Mouse (Mus musculus): ENCODE measurements at regions not wholly inside any gene's neighbourhood (a gene's known extent, or its start where the extent isn't known, plus 50 kb on each side); places are given as distances from the start of the nearest gene placed in this dataset.

DNA sequence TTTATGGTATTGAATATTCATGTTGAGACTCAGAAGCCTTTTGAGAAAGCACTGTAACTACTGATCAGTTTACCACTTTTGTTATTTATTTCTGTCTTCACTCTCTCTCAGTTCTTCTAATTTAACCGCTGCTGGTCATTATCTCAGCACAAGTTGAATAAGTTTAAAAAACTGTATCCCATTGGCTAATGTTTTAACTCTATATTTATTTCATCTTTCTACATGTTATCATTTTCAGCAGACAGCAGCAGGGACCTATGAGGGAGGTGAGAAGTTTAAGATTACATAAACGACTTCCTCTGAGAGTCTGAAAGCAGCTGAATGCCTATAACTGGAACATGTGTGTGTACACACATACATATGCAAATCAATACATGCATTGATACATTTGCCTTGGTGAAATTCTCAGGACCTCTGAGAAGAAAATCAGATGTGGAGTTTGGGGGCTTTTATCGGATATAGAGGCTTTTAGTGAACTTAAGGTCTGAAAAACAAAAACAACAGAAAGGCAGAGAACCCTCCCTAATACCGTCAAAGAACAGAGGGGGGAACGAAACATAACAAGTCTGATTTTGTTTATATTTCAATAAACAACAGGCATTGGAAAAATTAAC lies 72.5 kb upstream of the Jade1 start:
- TF ChIP-seq POLR2A (IDR thresholded peaks at IDR 0.05; ENCODE audit: borderline replicate concordance, extremely low read depth, low read depth, low read length) (no peak), CTCF (IDR thresholded peaks at IDR 0.05; ENCODE audit: insufficient read depth, low read length) (no peak)
- DNase-seq, result no peak
- Histone ChIP-seq H3K4me3 (replicated peaks; ENCODE audit: extremely low read depth, low read depth, low read length) (no peak overlapping the region), H3K4me1 (ENCODE audit: control insufficient read depth, insufficient read depth, low read length) (no peaks in the 10 kb centered on the region; the same call in 1 of the 2 replicates)
- WGBS, result 42% methylated on average over 5 of the region's 5 CpGs

DNA sequence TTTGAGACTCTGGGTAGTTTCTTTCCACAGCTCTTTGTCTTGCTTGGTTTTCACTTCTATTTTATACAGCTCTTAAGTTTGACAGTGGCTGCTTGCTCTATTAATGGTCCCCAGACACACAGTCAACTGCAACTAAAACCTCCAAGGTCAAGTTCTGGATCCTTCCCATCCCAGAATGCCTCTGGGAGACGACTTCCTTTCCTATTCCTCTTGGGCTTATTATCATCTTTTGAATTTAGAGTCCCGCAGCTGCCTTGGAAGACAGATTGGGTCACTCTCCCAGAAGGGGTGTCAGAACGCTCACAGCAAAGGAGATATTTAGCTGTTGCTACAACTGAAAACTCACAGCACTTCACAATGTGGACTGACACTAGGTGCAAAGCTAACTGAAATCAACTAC lies 75.3 kb upstream of the Jade1 start:
- no peaks in the 10 kb centered on the region; the same call in 1 of the 2 replicates for H3K4me1 ChIP-seq (ENCODE audit: control insufficient read depth, insufficient read depth, low read length)
- DNase-seq, result no peak
- 65% methylated on average over 3 of the region's 3 CpGs for WGBS
- H3K4me3 ChIP-seq (replicated peaks; ENCODE audit: extremely low read depth, low read depth, low read length), result no peak overlapping the region
- TF ChIP-seq POLR2A (IDR thresholded peaks at IDR 0.05; ENCODE audit: borderline replicate concordance, extremely low read depth, low read depth, low read length), result no peak
- no peak for TF ChIP-seq CTCF (IDR thresholded peaks at IDR 0.05; ENCODE audit: insufficient read depth, low read length)

DNA sequence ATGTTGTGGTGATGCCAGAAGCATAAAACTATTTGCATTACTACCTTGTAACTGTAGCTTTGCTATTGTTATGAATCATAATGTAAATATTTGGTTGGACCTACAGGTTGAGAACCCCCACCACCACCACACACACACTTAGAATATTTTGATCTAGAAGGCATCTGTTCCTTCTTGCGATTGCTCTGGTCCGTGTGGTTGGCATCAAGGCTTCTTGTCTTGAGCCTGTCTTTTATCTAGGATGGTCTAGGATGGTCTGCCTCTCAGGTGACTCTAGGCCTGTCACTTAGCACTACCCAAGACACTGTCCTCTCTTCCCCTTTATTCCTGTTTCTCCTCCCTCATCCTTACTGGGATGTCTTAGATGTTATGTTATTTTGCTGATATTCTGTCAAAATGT lies 76.6 kb upstream of the Jade1 start:
- no peaks in the 10 kb centered on the region; the same call in 1 of the 2 replicates for H3K4me1 ChIP-seq (ENCODE audit: control insufficient read depth, insufficient read depth, low read length)
- H3K4me3 ChIP-seq (replicated peaks; ENCODE audit: extremely low read depth, low read depth, low read length), result no peak overlapping the region
- DNase-seq, result no peak
- no peak for TF ChIP-seq POLR2A (IDR thresholded peaks at IDR 0.05; ENCODE audit: borderline replicate concordance, extremely low read depth, low read depth, low read length)
- TF ChIP-seq CTCF (IDR thresholded peaks at IDR 0.05; ENCODE audit: insufficient read depth, low read length), result no peak
- WGBS, result 72% methylated on average over 2 of the region's 2 CpGs

DNA sequence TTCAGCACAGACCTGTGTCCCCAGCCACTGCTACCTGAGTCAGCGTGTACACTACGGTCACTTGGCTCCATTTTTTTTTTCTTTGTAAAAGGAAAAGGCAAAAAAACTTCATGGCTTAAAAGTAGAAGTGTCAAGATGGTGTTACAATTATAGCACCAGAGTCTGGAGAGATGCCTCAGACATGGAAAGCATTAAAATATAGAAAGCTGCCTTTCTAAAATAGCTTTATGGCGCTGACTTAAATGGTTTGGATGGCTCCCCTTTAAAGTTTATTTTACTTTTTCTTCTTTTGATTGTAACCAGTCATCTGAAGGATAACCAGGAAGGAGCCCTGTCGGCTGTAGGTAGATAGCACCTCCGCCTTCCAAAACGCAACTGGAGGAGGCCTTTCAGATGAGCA lies 79.0 kb upstream of the Jade1 start:
- 93% methylated on average over 6 of the region's 6 CpGs for WGBS
- DNase-seq, result no peak
- no peak for TF ChIP-seq POLR2A (IDR thresholded peaks at IDR 0.05; ENCODE audit: borderline replicate concordance, extremely low read depth, low read depth, low read length)
- no peak for TF ChIP-seq CTCF (IDR thresholded peaks at IDR 0.05; ENCODE audit: insufficient read depth, low read length)
- no peak overlapping the region for H3K4me3 ChIP-seq (replicated peaks; ENCODE audit: extremely low read depth, low read depth, low read length)
- no peaks in the 10 kb centered on the region for H3K4me1 ChIP-seq (ENCODE audit: control insufficient read depth, insufficient read depth, low read length)

DNA sequence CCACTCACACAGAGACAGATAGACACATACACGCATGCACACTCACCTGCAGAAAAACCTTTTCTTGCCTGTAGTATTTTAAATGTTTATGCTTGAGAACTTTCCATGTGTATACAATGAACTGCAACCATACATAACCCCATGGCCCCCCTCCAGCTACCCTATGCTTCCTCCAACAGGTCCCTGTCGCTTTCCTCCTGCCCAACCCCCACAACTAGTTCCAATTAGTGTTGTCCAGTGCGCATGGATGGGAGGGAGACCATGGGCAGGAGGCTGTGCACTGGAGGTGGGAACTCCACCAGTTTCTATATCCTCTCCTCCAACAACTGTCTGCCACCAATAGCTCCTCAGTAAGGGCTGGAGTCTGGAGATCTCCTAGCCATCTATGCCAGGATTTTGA lies 82.9 kb upstream of the Jade1 start:
- H3K4me3 ChIP-seq (replicated peaks; ENCODE audit: extremely low read depth, low read depth, low read length), result no peak overlapping the region
- TF ChIP-seq POLR2A (IDR thresholded peaks at IDR 0.05; ENCODE audit: borderline replicate concordance, extremely low read depth, low read depth, low read length) (no peak), CTCF (IDR thresholded peaks at IDR 0.05; ENCODE audit: insufficient read depth, low read length) (no peak)
- WGBS, result 83% methylated on average over 3 of the region's 3 CpGs
- no peaks in the 10 kb centered on the region for H3K4me1 ChIP-seq (ENCODE audit: control insufficient read depth, insufficient read depth, low read length)
- DNase-seq, result no peak

DNA sequence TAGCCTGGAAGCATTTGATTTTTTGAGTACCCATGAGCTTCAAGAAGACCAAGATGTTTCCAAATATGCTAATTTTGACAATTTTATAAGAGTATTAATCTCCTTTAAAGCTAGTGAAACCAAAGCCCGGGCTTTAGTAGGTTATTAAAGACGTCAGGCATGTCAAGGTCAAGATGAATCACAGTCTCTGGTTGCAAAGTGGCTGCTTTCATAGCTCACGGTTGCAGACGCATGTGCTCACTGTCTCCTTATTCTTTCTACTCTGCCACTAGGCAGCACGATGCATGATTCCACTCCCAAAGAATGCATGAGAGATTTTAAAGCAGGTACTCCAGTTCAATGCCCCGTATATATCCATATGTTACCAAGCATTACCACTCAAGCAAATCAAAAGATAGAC lies 86.4 kb upstream of the Jade1 start:
- Histone ChIP-seq H3K4me1 (ENCODE audit: control insufficient read depth, insufficient read depth, low read length) (no peaks in the 10 kb centered on the region), H3K4me3 (replicated peaks; ENCODE audit: extremely low read depth, low read depth, low read length) (no peak overlapping the region)
- DNase-seq, result no peak
- no peak for TF ChIP-seq CTCF (IDR thresholded peaks at IDR 0.05; ENCODE audit: insufficient read depth, low read length)
- TF ChIP-seq POLR2A (IDR thresholded peaks at IDR 0.05; ENCODE audit: borderline replicate concordance, extremely low read depth, low read depth, low read length), result no peak
- 66% methylated on average over 6 of the region's 6 CpGs for WGBS

DNA sequence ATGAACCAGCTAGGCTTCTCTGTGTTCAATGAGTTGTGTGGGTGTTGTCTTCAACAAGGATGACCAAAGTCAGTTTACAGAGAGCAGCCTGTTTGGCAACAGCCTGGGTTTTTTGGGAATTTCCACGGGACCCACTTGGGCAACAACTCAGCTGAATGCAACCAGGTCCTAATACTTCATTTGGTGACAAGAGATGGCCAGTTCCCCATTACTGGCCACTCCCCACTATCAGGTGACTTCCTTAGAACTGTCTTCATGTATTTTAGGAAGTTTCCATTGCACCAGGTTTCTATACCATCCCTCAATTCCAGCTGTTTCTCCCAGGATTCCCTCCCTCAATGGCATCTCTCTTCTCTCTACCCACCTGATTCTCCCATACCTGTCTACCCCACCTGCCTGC lies 87.7 kb upstream of the Jade1 start:
- Histone ChIP-seq H3K4me1 (ENCODE audit: control insufficient read depth, insufficient read depth, low read length) (no peaks in the 10 kb centered on the region), H3K4me3 (replicated peaks; ENCODE audit: extremely low read depth, low read depth, low read length) (no peak overlapping the region)
- WGBS, result 53% methylated on average over 1 of the region's 1 CpGs
- DNase-seq, result no peak
- TF ChIP-seq CTCF (IDR thresholded peaks at IDR 0.05; ENCODE audit: insufficient read depth, low read length), result no peak
- TF ChIP-seq POLR2A (IDR thresholded peaks at IDR 0.05; ENCODE audit: borderline replicate concordance, extremely low read depth, low read depth, low read length), result no peak

DNA sequence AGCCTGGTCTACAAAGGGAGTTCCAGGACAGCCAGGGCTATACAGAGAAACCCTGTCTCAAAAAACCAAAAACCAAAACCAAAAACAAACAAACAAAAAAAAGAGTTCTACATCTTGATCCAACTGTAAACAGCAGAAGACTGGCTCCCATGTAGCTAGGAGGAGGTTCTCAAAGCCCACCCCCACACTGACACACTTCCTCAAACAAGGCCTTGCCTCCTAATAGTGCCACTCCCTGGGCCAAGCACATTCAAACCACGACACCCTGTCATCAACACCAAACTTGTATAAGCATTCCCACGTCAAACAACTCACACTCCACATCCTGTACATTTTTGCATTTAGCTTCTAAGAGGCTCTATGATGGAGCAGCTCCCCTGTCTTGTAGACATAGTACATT lies 89.6 kb upstream of the Jade1 start:
- no peak for DNase-seq
- H3K4me1 ChIP-seq (ENCODE audit: control insufficient read depth, insufficient read depth, low read length), result no peaks in the 10 kb centered on the region
- TF ChIP-seq CTCF (IDR thresholded peaks at IDR 0.05; ENCODE audit: insufficient read depth, low read length) (no peak), POLR2A (IDR thresholded peaks at IDR 0.05; ENCODE audit: borderline replicate concordance, extremely low read depth, low read depth, low read length) (no peak)
- 30% methylated on average over 2 of the region's 2 CpGs for WGBS
- H3K4me3 ChIP-seq (replicated peaks; ENCODE audit: extremely low read depth, low read depth, low read length), result no peak overlapping the region

DNA sequence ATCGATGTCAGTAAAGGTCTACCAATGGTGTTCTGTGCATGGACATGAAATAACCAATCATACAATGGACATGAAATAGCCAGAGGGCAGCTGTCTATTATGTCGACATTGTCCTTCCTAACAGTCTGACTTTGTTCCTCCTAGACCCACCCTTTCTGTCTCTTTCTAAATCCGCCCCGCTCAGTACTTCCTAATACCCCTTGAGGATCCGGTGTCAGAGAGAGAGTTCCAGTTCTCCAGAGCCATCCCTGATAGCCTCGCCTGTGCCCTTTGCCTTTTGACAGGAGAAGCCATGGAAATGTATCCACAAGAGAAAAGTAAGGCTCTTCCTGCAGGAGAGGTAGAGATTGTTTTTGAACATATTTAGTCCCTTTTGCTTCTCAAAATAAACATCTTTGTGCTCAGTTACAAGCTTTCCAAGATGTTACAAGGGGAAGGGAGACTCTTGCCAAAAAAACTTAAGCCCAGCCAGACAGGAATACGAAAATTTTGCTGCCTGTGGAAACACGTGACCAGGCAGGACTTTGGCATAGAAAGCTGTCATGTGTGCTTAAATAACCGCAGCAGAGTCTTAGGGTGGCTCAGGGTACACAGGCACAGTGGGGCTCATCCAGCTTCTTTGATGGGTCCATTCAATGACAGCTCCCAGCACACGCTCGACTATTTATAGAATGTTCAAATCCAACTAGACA lies 92.4 kb upstream of the Jade1 start:
- no peak for DNase-seq
- 59% methylated on average over 11 of the region's 11 CpGs for WGBS

DNA sequence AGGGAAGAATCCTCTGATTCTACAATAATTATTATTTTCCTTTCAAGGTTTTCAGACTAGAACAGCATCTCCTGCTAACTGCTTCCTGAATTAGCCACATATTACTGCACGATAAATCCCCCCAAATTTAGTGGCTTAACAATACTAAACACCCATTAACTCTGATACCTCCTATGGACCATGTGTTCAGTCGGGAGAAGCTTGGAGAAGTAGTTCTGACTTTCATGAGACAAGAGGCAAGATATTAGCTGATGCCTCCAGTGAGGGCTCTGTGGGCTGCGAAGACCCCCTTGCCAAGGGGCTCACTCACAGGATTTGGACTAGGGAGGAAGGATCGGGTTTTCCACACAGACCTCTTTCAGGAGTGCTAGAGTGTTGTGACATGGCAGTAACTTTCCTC lies 95.4 kb upstream of the Jade1 start:
- H3K4me3 ChIP-seq (replicated peaks; ENCODE audit: extremely low read depth, low read depth, low read length), result no peak overlapping the region
- 94% methylated on average over 4 of the region's 4 CpGs for WGBS
- no peaks in the 10 kb centered on the region for H3K4me1 ChIP-seq (ENCODE audit: control insufficient read depth, insufficient read depth, low read length)
- TF ChIP-seq CTCF (IDR thresholded peaks at IDR 0.05; ENCODE audit: insufficient read depth, low read length) (no peak), POLR2A (IDR thresholded peaks at IDR 0.05; ENCODE audit: borderline replicate concordance, extremely low read depth, low read depth, low read length) (no peak)
- DNase-seq, result no peak

More for the DNA sequence above, 92.4 kb upstream of the Jade1 start:
- TF ChIP-seq POLR2A (IDR thresholded peaks at IDR 0.05; ENCODE audit: borderline replicate concordance, extremely low read depth, low read depth, low read length) (no peak), CTCF (IDR thresholded peaks at IDR 0.05; ENCODE audit: insufficient read depth, low read length) (no peak)
- Histone ChIP-seq H3K4me3 (replicated peaks; ENCODE audit: extremely low read depth, low read depth, low read length) (no peak overlapping the region), H3K4me1 (ENCODE audit: control insufficient read depth, insufficient read depth, low read length) (no peaks in the 10 kb centered on the region)
